ENCODE assay signal across 13 mouse cellular contexts in genomic region chr17:73226595-73226994, GRCm38 (mm10).
DNase-seq lines count a peak whose midpoint lies in the region; ATAC-seq and TF ChIP-seq lines count a peak whose summit lies in the region.
"Had no signal": no experiment of that assay in that cellular context is flagged by ENCODE, and none has a peak within 500 bp of the region (broad histone marks: within the 10 kb centered on the region; RNA-seq: fewer than 3 reads in every experiment).

No protein-coding gene starts in this region.

- H3K27ac ChIP-seq in heart, embryonic 12.5 days (ENCODE audit: poor library complexity, severe bottlenecking) = peak overlapping the region; percentile 97
- H3K27ac ChIP-seq in MEL (ENCODE audit: control insufficient read depth, low read depth, low read length) = peak overlapping the region; percentile 51
- peak overlapping the region; percentile 98 for H3K27ac ChIP-seq in heart, postnatal 0 days (ENCODE audit: low read depth)
- peak overlapping the region; percentile 76 for H3K27ac ChIP-seq in midbrain, embryonic 15.5 days

- 68% methylated on average over 2 of the region's 2 CpGs for WGBS in heart, embryonic 12.5 days
- 55% methylated on average over 2 of the region's 2 CpGs for WGBS in heart, postnatal 0 days
- 78% methylated on average over 2 of the region's 2 CpGs for WGBS in midbrain, embryonic 15.5 days

- H3K27me3 ChIP-seq in heart, embryonic 12.5 days (replicated peaks) = no peaks in the 10 kb centered on the region
- no peaks in the 10 kb centered on the region for H3K27me3 ChIP-seq in MEL (ENCODE audit: control insufficient read depth in 1 of 2, insufficient read depth in 2 of 2, low read length in 2 of 2)
- no peaks in the 10 kb centered on the region for H3K27me3 ChIP-seq in heart, postnatal 0 days (ENCODE audit: control insufficient read depth, insufficient read depth, low read length)
- no peaks in the 10 kb centered on the region for H3K27me3 ChIP-seq in midbrain, embryonic 15.5 days (replicated peaks)
- H3K27me3 ChIP-seq: embryonic facial prominence, embryonic 13.5 days had no signal

- TF ChIP-seq POLR2A in MEL (IDR thresholded peaks at IDR 0.05; ENCODE audit: control insufficient read depth in 1 of 2, insufficient read depth in 1 of 2, low read depth in 1 of 2, low read length in 2 of 2, poor library complexity in 1 of 2) = no peak

- no peaks in the 10 kb centered on the region for H3K79me2 ChIP-seq in MEL (ENCODE audit: control insufficient read depth, insufficient read depth, low read length, poor library complexity)

- H3K4me3 ChIP-seq in heart, embryonic 12.5 days = no peak overlapping the region
- no peak overlapping the region; a peak in 1 of 4 replicates for H3K4me3 ChIP-seq in MEL (ENCODE audit: control insufficient read depth in 1 of 2, insufficient read depth in 1 of 2, low read depth in 2 of 2, low read length in 2 of 2)
- H3K4me3 ChIP-seq in heart, postnatal 0 days (ENCODE audit: low read depth, low read length) = no peak overlapping the region
- H3K4me3 ChIP-seq in midbrain, embryonic 15.5 days = no peak overlapping the region
- H3K4me3 ChIP-seq: embryonic facial prominence, embryonic 13.5 days had no signal

- H3K36me3 ChIP-seq in heart, embryonic 12.5 days = peaks cover 5% of the 10 kb centered on the region; the same call in 1 of the 2 replicates
- H3K36me3 ChIP-seq in MEL (ENCODE audit: control insufficient read depth in 1 of 2, insufficient read depth in 2 of 2, low read length in 2 of 2) = peaks cover 0 to 67% of the 10 kb centered on the region in 2 experiments; a peak in 2 of 4 replicates
- 0 out of 2 replicates have a peak, but pooled peaks cover 6% of the 10 kb centered on the region for H3K36me3 ChIP-seq in heart, postnatal 0 days (replicated peaks; ENCODE audit: control insufficient read depth, insufficient read depth, low read length)
- no peaks in the 10 kb centered on the region for H3K36me3 ChIP-seq in midbrain, embryonic 15.5 days (replicated peaks)
- H3K36me3 ChIP-seq: embryonic facial prominence, embryonic 13.5 days had no signal

- H3K4me2 ChIP-seq in heart, embryonic 12.5 days = peak overlapping the region; percentile 13; the same call in 1 of the 2 replicates
- 0 out of 2 replicates have a peak overlapping the region, but pooled peaks have one; percentile 4 for H3K4me2 ChIP-seq in heart, postnatal 0 days (ENCODE audit: low read depth, low read length)
- no peak overlapping the region for H3K4me2 ChIP-seq in midbrain, embryonic 15.5 days
- H3K4me2 ChIP-seq: embryonic facial prominence, embryonic 13.5 days had no signal

- peaks cover 56% of the 10 kb centered on the region for H3K4me1 ChIP-seq in heart, embryonic 12.5 days (replicated peaks)
- H3K4me1 ChIP-seq in MEL (ENCODE audit: control insufficient read depth in 1 of 2, insufficient read depth in 2 of 2, low read length in 2 of 2) = peaks cover 50 to 55% of the 10 kb centered on the region in 2 experiments
- H3K4me1 ChIP-seq in heart, postnatal 0 days (ENCODE audit: control insufficient read depth, insufficient read depth) = peaks cover 54% of the 10 kb centered on the region
- peaks cover 21% of the 10 kb centered on the region for H3K4me1 ChIP-seq in midbrain, embryonic 15.5 days

- TF ChIP-seq CTCF in MEL (IDR thresholded peaks at IDR 0.05 in 2 of 3, conservative IDR thresholded peaks at IDR 0.05 in 1 of 3; ENCODE audit: control insufficient read depth in 1 of 3, insufficient read depth in 1 of 3, low read depth in 2 of 3, low read length in 3 of 3, poor library complexity in 1 of 3, severe bottlenecking in 1 of 3) = no peak
- TF ChIP-seq CTCF in heart, postnatal 0 days (IDR thresholded peaks at IDR 0.05; ENCODE audit: low read depth) = no peak

- no peak for TF ChIP-seq RAD21 in MEL (IDR thresholded peaks at IDR 0.05; ENCODE audit: low read depth, low read length)

- ATAC-seq in heart, embryonic 12.5 days (ENCODE audit: insufficient number of reproducible peaks, low FRiP score) = no peak
- ATAC-seq in heart, postnatal 0 days (ENCODE audit: insufficient read depth, low read depth) = peak; percentile 33; the same call in 1 of the 2 replicates
- ATAC-seq in midbrain, embryonic 15.5 days (replicated peaks) = no peak

- no peak for DNase-seq in heart, adult 8-10 months (ENCODE audit: low spot score)
- DNase-seq in MEL (ENCODE audit: low read depth, low spot score) = peak; percentile 83
- DNase-seq in heart, postnatal 0 days (ENCODE audit: low spot score) = no peak
- no peak for DNase-seq in kidney, postnatal 36 days
- no peak for DNase-seq in kidney, postnatal 25 days
- no peak for DNase-seq in layer of hippocampus, postnatal 25 days (ENCODE audit: extremely low spot score in 1 of 2, low spot score in 1 of 2)
- DNase-seq: adrenal gland, adult 2 months; cerebellum, postnatal 25 days; liver; lung, postnatal 10 days had no signal

- no peaks in the 10 kb centered on the region for H3K9me3 ChIP-seq in heart, embryonic 12.5 days (replicated peaks)
- H3K9me3 ChIP-seq in MEL (replicated peaks; ENCODE audit: insufficient read depth, low read length) = no peaks in the 10 kb centered on the region
- no peaks in the 10 kb centered on the region for H3K9me3 ChIP-seq in heart, postnatal 0 days (replicated peaks; ENCODE audit: control insufficient read depth, low read length)
- H3K9me3 ChIP-seq in midbrain, embryonic 15.5 days = no peaks in the 10 kb centered on the region
- H3K9me3 ChIP-seq: embryonic facial prominence, embryonic 13.5 days had no signal

- TF ChIP-seq EP300 in MEL (IDR thresholded peaks at IDR 0.05; ENCODE audit: low read depth in 1 of 2, low read length in 2 of 2) = peak; percentile 90 to 95
- no peak for TF ChIP-seq EP300 in heart, postnatal 0 days (IDR thresholded peaks at IDR 0.05; ENCODE audit: low read depth)

- H3K9ac ChIP-seq in heart, embryonic 12.5 days = no peak overlapping the region
- H3K9ac ChIP-seq in MEL (ENCODE audit: control insufficient read depth, low read depth, low read length, poor library complexity, severe bottlenecking) = no peak overlapping the region
- peak overlapping the region; percentile 42; the same call in 1 of the 2 replicates for H3K9ac ChIP-seq in heart, postnatal 0 days (replicated peaks; ENCODE audit: low read depth, low read length)
- no peak overlapping the region for H3K9ac ChIP-seq in midbrain, embryonic 15.5 days
- H3K9ac ChIP-seq: embryonic facial prominence, embryonic 13.5 days had no signal

TF ChIP-seq in MEL, 35 proteins besides CTCF, POLR2A, EP300 and RAD21:
- no peak for TF ChIP-seq MYB (IDR thresholded peaks at IDR 0.05; ENCODE audit: low read depth, low read length)
- TF ChIP-seq JUND (IDR thresholded peaks at IDR 0.05; ENCODE audit: low read depth, low read length) = no peak
- TF ChIP-seq ETS1 (IDR thresholded peaks at IDR 0.05; ENCODE audit: low read depth, low read length) = peak; percentile 78
- peak; percentile 24; the same call in 1 of the 2 replicates for TF ChIP-seq ELF1 (IDR thresholded peaks at IDR 0.05; ENCODE audit: low read depth, low read length)
- TF ChIP-seq KAT2A (conservative IDR thresholded peaks at IDR 0.05; ENCODE audit: low read depth, low read length) = no peak
- TF ChIP-seq TCF12 (IDR thresholded peaks at IDR 0.05; ENCODE audit: low read depth, low read length) = peak; percentile 82
- no peak for TF ChIP-seq BHLHE40 (IDR thresholded peaks at IDR 0.05; ENCODE audit: borderline replicate concordance, low read depth, low read length)
- TF ChIP-seq MAZ (IDR thresholded peaks at IDR 0.05; ENCODE audit: low read depth, low read length) = no peak
- TF ChIP-seq GATA1 (IDR thresholded peaks at IDR 0.05; ENCODE audit: low read depth, low read length) = peak; percentile 89
- TF ChIP-seq POLR2AphosphoS2 (IDR thresholded peaks at IDR 0.05; ENCODE audit: low read length) = no peak
- no peak for TF ChIP-seq ZMIZ1 (IDR thresholded peaks at IDR 0.05; ENCODE audit: low read depth, low read length)
- no peak for TF ChIP-seq CHD2 (IDR thresholded peaks at IDR 0.05; ENCODE audit: low read length)
- TF ChIP-seq ZNF384 (IDR thresholded peaks at IDR 0.05; ENCODE audit: low read depth, low read length) = no peak
- TF ChIP-seq SIN3A (IDR thresholded peaks at IDR 0.05; ENCODE audit: low read length) = 0 out of 2 replicates have a peak, but pooled peaks have one; percentile 45
- TF ChIP-seq MAX (IDR thresholded peaks at IDR 0.05; ENCODE audit: low read length) = no peak
- TF ChIP-seq HCFC1 (IDR thresholded peaks at IDR 0.05; ENCODE audit: low read depth, low read length) = no peak
- TF ChIP-seq TAL1 (IDR thresholded peaks at IDR 0.05; ENCODE audit: low read length) = peak; percentile 59
- no peak for TF ChIP-seq MEF2A (IDR thresholded peaks at IDR 0.05; ENCODE audit: extremely low read depth, insufficient replicate concordance, low read depth, low read length, poor library complexity, severe bottlenecking)
- TF ChIP-seq ZC3H11A (IDR thresholded peaks at IDR 0.05; ENCODE audit: low read depth, low read length) = no peak
- TF ChIP-seq RCOR1 (IDR thresholded peaks at IDR 0.05; ENCODE audit: low read depth, low read length) = peak; percentile 64
